Mouse (Mus musculus) heart, embryonic 10.5 days (tissue): ENCODE measurements at regions not wholly inside any gene's neighbourhood (a gene's known extent, or its start where the extent isn't known, plus 50 kb on each side); places are given as distances from the start of the nearest gene placed in this dataset.
"Not testable (repeated sequence)": the region's sequence is repeated elsewhere in the genome, so short reads cannot be mapped to it uniquely, and the experiment has no call there.

Source experiments
- DNase-seq: peaks from one replicate; pipeline ENCODE4 v3.0.0-alpha.2; 2017; ENCODE audit warnings: low spot score
- H3K27ac ChIP-seq: fragments of 300-500 bp; sonication (generic); 2 replicates; pipeline ENCODE4 v1.5.1; 2016; ENCODE audit warnings: mild to moderate bottlenecking
- H3K27me3 ChIP-seq: fragments of 300-500 bp; sonication (generic); 2 replicates; pipeline ENCODE4 v1.6.1; 2016; ENCODE audit warnings: mild to moderate bottlenecking; ENCODE audit not compliant: poor library complexity, insufficient read depth, severe bottlenecking
- H3K36me3 ChIP-seq: fragments of 300-500 bp; sonication (generic); 2 replicates; pipeline ENCODE4 v1.6.1; 2016; ENCODE audit warnings: mild to moderate bottlenecking, moderate library complexity
- H3K4me1 ChIP-seq: fragments of 300-500 bp; sonication (generic); 2 replicates; pipeline ENCODE4 v1.6.1; 2016; ENCODE audit warnings: mild to moderate bottlenecking
- H3K4me3 ChIP-seq: fragments of 300-500 bp; sonication (generic); 2 replicates; pipeline ENCODE4 v1.5.1; 2016; ENCODE audit warnings: mild to moderate bottlenecking, moderate library complexity
- H3K9me3 ChIP-seq: fragments of 300-500 bp; sonication (generic); 2 replicates; pipeline ENCODE4 v1.6.1; 2016; ENCODE audit warnings: mild to moderate bottlenecking, moderate library complexity
- WGBS: fragments of 180-500 bp; shearing (Covaris S2); methylation state at CpG from one replicate; pipeline ENCODE4 v1.1.7; 2016; 5-methylcytosine and 5-hydroxymethylcytosine counted together

DNA sequence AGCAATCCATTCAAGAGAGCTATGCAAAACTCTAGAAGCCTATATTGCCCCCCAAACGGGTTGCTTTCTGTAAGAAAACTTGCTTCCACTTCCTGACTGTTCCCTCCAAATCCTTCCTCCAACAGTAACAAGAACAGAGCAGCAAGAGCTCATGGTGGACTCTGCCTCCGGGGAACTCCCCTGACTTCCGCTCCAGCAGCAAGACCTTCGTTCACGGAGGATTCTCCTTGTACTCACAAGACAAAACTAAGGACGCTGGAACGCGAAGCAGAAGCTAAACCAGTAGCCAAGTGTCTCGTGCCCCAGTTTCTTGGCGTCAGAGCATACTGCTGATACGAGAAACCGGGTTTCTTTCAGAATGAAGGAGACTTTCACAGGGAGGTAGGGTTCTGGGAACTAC, 50.7 kb downstream of the H2al2a start:
- 68% methylated on average over 12 of the region's 12 CpGs for WGBS
- Histone ChIP-seq H3K4me1 (no peaks in the 10 kb centered on the region), H3K27ac (no peak overlapping the region), H3K36me3 (no peaks in the 10 kb centered on the region), H3K4me3 (no peak overlapping the region), H3K27me3 (no peaks in the 10 kb centered on the region), H3K9me3 (no peaks in the 10 kb centered on the region)
- DNase-seq: no peak

DNA sequence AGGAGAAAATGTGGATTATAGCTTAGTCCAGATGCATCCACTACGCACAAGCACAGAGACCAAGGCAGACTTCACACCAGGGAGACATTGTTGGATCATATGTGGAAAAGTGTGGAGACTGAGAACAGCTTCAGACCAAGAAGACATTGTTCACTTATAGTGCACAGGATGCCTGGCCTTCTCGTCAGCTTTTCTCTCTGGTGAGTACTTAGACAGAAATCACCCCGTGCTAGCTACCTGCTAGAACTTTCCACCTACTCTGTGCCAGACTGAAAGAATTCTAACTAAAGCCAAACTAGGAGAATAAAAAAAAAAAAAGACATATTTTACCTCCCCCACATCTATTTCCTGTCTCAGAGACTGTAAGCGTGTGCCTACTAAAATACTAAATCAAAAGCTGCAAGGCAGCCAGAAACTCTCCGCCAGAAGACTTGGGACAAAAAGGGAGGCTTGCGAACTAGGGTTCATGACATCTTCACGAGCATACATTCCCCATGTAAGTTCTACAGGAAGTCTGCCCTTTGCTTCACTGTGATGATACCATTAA, 51.3 kb downstream of the H2al2a start:
- whole genome bisulfite sequencing: 83% methylated on average over 7 of the region's 7 CpGs
- Histone ChIP-seq H3K27ac (no peak overlapping the region), H3K27me3 (no peaks in the 10 kb centered on the region), H3K4me1 (no peaks in the 10 kb centered on the region), H3K4me3 (no peak overlapping the region), H3K36me3 (no peaks in the 10 kb centered on the region), H3K9me3 (no peaks in the 10 kb centered on the region)
- no peak for DNase-seq

- no peak for DNase-seq
- Histone ChIP-seq H3K4me1 (0 out of 2 replicates have a peak, but pooled peaks cover 2% of the 10 kb centered on the region), H3K36me3 (no peaks in the 10 kb centered on the region), H3K27me3 (no peaks in the 10 kb centered on the region), H3K27ac (no peak overlapping the region), H3K9me3 (no peaks in the 10 kb centered on the region), H3K4me3 (no peak overlapping the region)
- WGBS: 86% methylated on average over 11 of the region's 11 CpGs
Observed at GRCm38 (mm10) chr2:17943506-17943905, 53.3 kb downstream of the H2al2a start.

GRCm38 (mm10) chr2:17942528-17943387, 54.0 kb downstream of the H2al2a start:
- Histone ChIP-seq H3K27me3 (no peaks in the 10 kb centered on the region), H3K4me1 (0 out of 2 replicates have a peak, but pooled peaks cover 2% of the 10 kb centered on the region), H3K4me3 (no peak overlapping the region), H3K36me3 (no peaks in the 10 kb centered on the region), H3K9me3 (no peaks in the 10 kb centered on the region), H3K27ac (no peak overlapping the region)
- no peak for DNase-seq
- WGBS: 67% methylated on average over 8 of the region's 8 CpGs

- no peak for DNase-seq
- Histone ChIP-seq H3K27ac (no peak overlapping the region), H3K36me3 (no peaks in the 10 kb centered on the region), H3K4me3 (no peak overlapping the region), H3K9me3 (no peaks in the 10 kb centered on the region), H3K27me3 (no peaks in the 10 kb centered on the region), H3K4me1 (0 out of 2 replicates have a peak, but pooled peaks cover 6% of the 10 kb centered on the region)
- 86% methylated on average over 6 of the region's 6 CpGs for WGBS
Observed at GRCm38 (mm10) chr2:17941921-17942320, 54.8 kb downstream of the H2al2a start.

DNA sequence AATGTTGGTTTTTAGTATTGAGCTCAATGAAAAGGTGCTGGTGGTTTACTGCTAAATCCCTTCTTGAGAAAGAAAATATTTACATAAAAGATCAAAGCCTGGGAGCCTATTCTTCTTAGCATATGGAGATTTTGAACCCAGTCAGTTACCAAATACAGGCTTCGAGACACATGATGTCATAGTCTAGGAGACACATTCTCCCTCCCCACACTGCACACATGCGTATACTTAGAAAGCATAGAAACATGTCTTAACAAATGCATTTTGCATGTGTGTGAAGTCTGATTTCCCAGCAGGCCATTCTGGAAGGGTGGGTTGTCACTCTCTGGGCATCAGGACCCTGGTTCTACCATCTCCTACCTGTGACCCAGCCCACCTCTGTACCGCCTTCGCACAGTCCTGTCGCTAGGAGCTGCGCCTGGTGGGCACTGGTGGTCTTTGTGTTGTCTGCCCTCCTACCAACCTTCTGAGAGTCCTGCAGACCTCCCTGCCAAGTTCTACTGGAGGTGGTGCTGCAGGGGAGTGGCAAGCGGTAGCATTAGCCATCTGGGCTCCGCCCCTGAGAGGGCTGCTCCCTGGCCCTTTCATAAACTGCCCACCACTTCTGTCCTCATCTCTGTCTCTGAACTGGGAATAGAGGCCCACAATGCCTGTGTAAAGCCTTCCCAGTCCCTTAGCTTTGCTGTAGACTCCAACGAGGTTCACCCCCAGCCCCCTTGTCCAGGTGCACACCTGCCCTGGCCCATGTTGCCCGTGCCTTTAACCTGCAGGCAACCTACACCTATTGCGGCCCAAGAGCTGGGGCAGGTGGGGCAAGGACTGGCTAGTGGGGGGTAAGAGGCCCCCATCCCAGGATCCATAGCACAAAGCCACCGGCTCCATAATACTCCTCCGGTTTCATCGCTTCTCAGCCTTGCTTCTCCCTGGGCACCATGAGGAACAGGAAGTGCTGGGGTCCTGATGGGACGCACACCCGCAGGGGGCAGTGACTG, 56.6 kb downstream of the H2al2a start:
- H3K27me3 ChIP-seq, H3K9me3 ChIP-seq, DNase-seq, H3K4me3 ChIP-seq, H3K4me1 ChIP-seq, H3K27ac ChIP-seq, H3K36me3 ChIP-seq: not testable (repeated sequence)
- 62% methylated on average over 15 of the region's 16 CpGs for WGBS

GRCm38 (mm10) chr2:17939183-17939856, 57.4 kb downstream of the H2al2a start:
- no peaks in the 10 kb centered on the region for H3K9me3 ChIP-seq
- no peak for DNase-seq
- no peak overlapping the region for H3K27ac ChIP-seq
- 69% methylated on average over 4 of the region's 4 CpGs for WGBS
- no peak overlapping the region for H3K4me3 ChIP-seq
- H3K27me3 ChIP-seq: no peaks in the 10 kb centered on the region
- H3K36me3 ChIP-seq: no peaks in the 10 kb centered on the region
- 0 out of 2 replicates have a peak, but pooled peaks cover 6% of the 10 kb centered on the region for H3K4me1 ChIP-seq

GRCm38 (mm10) chr2:17936527-17937139, 60.1 kb downstream of the H2al2a start:
- Histone ChIP-seq H3K9me3 (no peaks in the 10 kb centered on the region), H3K4me3 (no peak overlapping the region), H3K36me3 (no peaks in the 10 kb centered on the region), H3K27ac (no peak overlapping the region), H3K4me1 (peaks cover 30% of the 10 kb centered on the region), H3K27me3 (no peaks in the 10 kb centered on the region)
- 76% methylated on average over 4 of the region's 4 CpGs for WGBS
- no peak for DNase-seq

DNA sequence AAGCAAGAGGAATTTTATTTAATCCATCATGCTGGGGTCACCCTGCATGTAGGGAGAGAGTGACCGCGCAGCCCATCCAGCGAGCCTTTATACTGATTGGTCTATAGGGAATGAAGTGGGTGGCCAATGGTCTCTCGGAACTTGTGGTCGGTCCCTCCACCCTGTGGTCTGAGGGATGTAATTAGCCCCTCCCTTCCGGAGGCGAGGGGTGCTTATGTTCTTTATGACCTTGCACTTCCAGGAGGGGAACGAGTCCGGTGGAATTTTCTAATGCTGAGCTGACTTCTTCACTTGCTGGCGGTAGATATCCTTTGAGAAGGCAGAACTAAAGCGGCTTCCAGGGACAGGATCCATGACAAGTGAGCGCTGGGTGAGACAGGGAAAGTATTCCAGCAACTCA, 60.8 kb downstream of the H2al2a start:
- no peak for DNase-seq
- WGBS: 64% methylated on average over 12 of the region's 12 CpGs

DNA sequence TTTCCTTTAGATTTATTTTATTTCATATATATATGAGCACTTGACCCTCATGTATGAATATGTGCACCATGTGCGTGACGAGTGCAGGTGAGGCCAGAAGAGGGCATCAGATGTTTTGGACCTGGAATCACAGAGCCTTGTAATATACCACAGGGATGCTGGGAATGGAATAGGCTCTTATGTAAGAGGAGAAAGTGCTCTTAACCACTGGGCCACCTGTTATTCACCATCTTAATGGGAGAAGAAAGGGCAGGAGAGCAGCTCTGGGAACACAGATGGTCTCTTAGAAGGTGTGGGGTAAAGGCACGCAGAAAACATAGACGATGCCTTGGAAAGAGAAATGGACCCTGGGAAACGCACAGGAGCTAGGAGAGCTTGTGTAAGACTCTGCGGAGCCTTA, 61.3 kb downstream of the H2al2a start:
- H3K4me3 ChIP-seq: no peak overlapping the region
- WGBS: 91% methylated on average over 6 of the region's 6 CpGs
- no peaks in the 10 kb centered on the region for H3K27me3 ChIP-seq
- H3K4me1 ChIP-seq: peaks cover 40% of the 10 kb centered on the region
- no peaks in the 10 kb centered on the region for H3K9me3 ChIP-seq
- no peak overlapping the region for H3K27ac ChIP-seq
- H3K36me3 ChIP-seq: no peaks in the 10 kb centered on the region
- no peak for DNase-seq

More for the DNA sequence above, 60.8 kb downstream of the H2al2a start:
- H3K4me1 ChIP-seq: peaks cover 37% of the 10 kb centered on the region
- no peaks in the 10 kb centered on the region for H3K36me3 ChIP-seq
- H3K4me3 ChIP-seq: no peak overlapping the region
- no peak overlapping the region for H3K27ac ChIP-seq
- no peaks in the 10 kb centered on the region for H3K27me3 ChIP-seq
- no peaks in the 10 kb centered on the region for H3K9me3 ChIP-seq

DNA sequence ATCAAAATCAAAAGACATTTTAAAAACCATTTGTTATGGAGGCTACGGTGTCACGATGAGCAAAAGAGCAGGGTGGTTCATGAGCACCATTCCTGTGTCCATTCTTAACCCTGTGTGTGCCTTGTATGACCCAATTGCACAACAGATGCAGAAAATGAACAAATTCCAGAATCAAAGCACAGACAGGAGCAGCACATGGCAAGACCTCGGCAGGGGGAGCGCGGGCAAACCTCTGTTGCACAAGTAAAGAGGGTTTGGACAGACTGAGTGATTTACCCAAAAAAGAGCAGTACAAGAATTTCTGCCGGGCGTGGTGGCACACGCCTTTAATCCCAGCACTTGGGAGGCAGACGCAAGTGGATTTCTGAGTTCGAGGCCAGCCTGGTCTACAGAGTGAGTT, 62.1 kb downstream of the H2al2a start:
- no peak overlapping the region for H3K4me3 ChIP-seq
- peaks cover 37% of the 10 kb centered on the region for H3K4me1 ChIP-seq
- DNase-seq: no peak
- H3K36me3 ChIP-seq: no peaks in the 10 kb centered on the region
- WGBS: 91% methylated on average over 10 of the region's 10 CpGs
- H3K27me3 ChIP-seq: no peaks in the 10 kb centered on the region
- H3K27ac ChIP-seq: no peak overlapping the region
- no peaks in the 10 kb centered on the region for H3K9me3 ChIP-seq
